Mouse (Mus musculus) bone marrow, adult 2 months (tissue): ENCODE data around the gene Gpr27. TPM values are rescaled to one million over a fixed set of nuclear protein-coding genes. Genes with fewer than 3 reads are reported as not detected.
A peak's percentile ranks its signal among the peaks of the same experiment; 100 is the strongest.

Experiments used
- H3K27ac ChIP-seq: fragments of 200-500 bp; 2 replicates; pipeline ENCODE4 v1.5.1; 2012; ENCODE audit warnings: low read depth, mild to moderate bottlenecking, control low read depth, inconsistent platforms, low read length; ENCODE audit not compliant: control insufficient read depth, poor library complexity, insufficient read depth
- H3K4me1 ChIP-seq: fragments of 200-500 bp; 2 replicates; pipeline ENCODE4 v1.6.1; 2011; ENCODE audit warnings: low read length; ENCODE audit not compliant: control insufficient read depth, insufficient read depth
- H3K4me3 ChIP-seq: fragments of 200-500 bp; replicated peaks from 2 replicates; pipeline ENCODE3; 2011; ENCODE audit warnings: mild to moderate bottlenecking, low read depth, low read length, control low read depth; ENCODE audit not compliant: control insufficient read depth
- CTCF ChIP-seq: fragments of 200-500 bp; IDR thresholded peaks from 2 replicates; pipeline ENCODE4 v1.5.1; 2011; ENCODE audit warnings: low read length, control low read depth; ENCODE audit not compliant: control insufficient read depth, insufficient read depth
- POLR2A ChIP-seq: fragments of 200-500 bp; IDR thresholded peaks from 2 replicates; pipeline ENCODE4 v1.6.1; 2011; ENCODE audit warnings: low read depth, mild to moderate bottlenecking, control low read depth, low read length, borderline replicate concordance; ENCODE audit not compliant: control insufficient read depth
- WGBS: fragments of 180-500 bp; shearing (Covaris S2); methylation state at CpG from one replicate; pipeline ENCODE4 v1.1.7; 2018; 5-methylcytosine and 5-hydroxymethylcytosine counted together
- polyA plus RNA-seq: library from polyadenylated mRNA; stranded (reverse); fragments of >200 nt; gene quantifications from 2 replicates; pipeline ENCODE4 v1.2.4, GENCODE M21; 2011; ENCODE audit warnings: low replicate concordance; ENCODE audit not compliant: missing spikeins, insufficient read depth, insufficient read length

The Gpr27 gene
- polyA plus RNA-seq, result 1.3 and 1.7 TPM in 2 replicates

DNA sequence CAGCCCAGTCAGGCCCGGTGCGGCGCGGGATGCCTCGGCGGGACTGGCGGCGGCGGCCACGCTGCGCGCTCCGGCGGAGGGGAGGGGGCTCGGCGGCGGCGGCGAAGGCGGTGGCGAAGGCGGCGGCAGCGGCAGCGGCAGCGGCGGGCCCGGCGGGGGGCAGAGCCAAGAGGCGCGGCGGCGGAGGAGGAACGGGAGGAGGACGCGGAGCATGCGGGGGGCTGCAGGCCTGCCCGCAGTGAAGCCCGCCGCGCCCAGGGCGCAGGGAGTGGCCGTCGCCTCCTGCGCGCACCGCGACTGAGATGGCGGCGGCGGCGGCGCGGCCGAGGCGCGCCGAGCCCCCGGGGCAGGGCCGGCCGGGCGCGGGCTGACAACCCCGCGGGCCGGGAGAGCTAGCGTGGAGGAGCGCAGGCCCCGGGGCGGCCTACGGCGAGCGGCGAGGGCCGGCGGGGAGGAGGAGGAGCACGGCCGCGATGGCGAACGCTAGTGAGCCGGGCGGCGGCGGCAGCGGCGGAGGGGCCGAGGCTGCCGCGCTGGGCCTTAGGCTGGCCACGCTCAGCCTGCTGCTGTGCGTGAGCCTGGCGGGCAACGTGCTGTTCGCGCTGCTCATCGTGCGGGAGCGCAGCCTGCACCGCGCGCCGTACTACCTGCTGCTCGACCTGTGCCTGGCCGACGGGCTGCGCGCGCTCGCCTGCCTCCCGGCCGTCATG is at the start of gene Gpr27:
TSS of gene Gpr27 (plus strand) at position 474 of the 710 bp plus-strand sequence.
- H3K27ac ChIP-seq, result peak within 1 kb of the TSS; percentile 52; the same call in 1 of the 2 replicates
- H3K4me3 ChIP-seq, result peak within 1 kb of the TSS; percentile 62
- TF ChIP-seq POLR2A (no peak), CTCF (no peak)
- WGBS, result 3% methylated on average over 91 of the region's 112 CpGs
- H3K4me1 ChIP-seq, result no peaks in the 10 kb centered on the region

DNA sequence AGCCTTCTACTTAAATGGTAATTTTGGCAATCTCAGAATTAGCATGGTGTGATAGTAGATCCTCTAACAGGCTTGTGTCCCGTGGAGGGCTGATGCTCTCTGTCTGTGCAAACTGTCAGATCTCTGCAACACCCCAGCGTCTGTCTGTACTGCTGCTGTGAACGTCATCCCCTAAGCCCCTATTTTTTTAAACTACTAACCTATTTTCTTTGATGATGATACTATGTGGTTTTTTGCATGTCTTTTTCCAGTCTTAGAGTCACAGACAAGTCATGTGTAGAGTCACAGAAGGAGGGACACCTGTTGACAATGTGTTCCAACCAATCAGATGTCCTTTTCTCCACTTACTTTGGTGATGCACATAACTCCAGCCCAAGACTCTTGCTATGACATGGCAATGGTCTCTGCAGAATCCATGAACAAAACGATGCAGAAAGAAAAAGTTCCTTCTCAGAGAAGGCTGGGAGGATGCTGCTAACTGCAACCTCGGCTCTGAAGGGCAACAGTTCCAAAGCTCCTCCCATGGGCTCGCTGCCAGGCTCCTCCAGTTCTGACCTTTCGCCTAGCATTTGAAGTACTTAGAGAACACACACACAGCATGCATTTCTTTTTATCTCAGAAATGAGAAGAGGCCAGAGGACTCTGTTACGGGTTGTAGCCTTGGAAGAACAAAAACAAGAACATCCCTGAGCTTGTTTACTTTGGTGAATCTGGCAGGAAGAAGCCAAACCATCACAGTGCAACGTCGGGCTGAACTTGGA is 48.9 kb upstream of the Gpr27 start:
- Histone ChIP-seq H3K4me3 (no peak overlapping the region), H3K4me1 (no peaks in the 10 kb centered on the region; the same call in 1 of the 2 replicates), H3K27ac (no peak overlapping the region)
- TF ChIP-seq CTCF (no peak), POLR2A (no peak)
- 71% methylated on average over 10 of the region's 10 CpGs for WGBS

DNA sequence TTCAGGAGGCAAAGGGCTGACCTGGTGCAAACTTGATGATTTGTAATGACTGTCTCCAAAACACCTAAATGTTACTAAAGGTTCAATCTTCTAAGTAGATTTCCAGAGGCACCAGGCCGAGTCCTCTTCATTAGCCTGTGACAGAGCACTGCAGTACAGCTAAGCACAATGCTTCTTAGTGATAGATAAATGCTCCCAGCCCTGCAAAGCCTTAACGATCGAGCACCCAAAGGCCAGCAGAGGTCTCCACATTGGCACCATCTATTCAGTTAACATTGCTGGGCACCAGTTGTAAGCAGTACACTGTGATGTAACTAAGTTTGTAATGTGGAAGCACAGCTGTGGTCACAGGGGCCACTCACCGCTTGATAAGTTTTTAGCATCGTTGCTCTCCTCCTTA is 48.1 kb upstream of the Gpr27 start:
- TF ChIP-seq CTCF (no peak), POLR2A (no peak)
- Histone ChIP-seq H3K4me1 (no peaks in the 10 kb centered on the region; the same call in 1 of the 2 replicates), H3K4me3 (no peak overlapping the region), H3K27ac (no peak overlapping the region)
- WGBS, result 56% methylated on average over 5 of the region's 5 CpGs

DNA sequence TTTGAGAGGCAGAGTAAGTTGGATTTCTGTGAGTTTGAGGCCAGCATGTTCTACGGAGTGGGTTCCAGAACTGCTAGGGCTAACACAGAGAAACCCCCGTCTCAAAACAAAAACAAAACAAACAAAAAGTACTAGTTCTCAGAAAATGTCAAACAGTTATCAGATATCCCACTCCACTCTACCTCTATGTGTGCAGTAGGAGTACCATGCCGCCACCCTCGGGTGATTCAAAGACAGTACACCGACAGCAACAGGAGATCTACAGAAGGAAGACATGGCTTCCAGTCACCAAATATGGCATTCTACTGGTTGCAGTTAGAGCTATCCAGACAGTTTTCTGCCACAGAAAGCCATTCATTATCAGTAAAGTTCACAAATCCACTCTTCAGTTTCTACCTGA is 47.6 kb upstream of the Gpr27 start:
- TF ChIP-seq CTCF (no peak), POLR2A (no peak)
- H3K4me3 ChIP-seq, result no peak overlapping the region
- no peaks in the 10 kb centered on the region; the same call in 1 of the 2 replicates for H3K4me1 ChIP-seq
- H3K27ac ChIP-seq, result no peak overlapping the region
- 67% methylated on average over 5 of the region's 5 CpGs for WGBS

DNA sequence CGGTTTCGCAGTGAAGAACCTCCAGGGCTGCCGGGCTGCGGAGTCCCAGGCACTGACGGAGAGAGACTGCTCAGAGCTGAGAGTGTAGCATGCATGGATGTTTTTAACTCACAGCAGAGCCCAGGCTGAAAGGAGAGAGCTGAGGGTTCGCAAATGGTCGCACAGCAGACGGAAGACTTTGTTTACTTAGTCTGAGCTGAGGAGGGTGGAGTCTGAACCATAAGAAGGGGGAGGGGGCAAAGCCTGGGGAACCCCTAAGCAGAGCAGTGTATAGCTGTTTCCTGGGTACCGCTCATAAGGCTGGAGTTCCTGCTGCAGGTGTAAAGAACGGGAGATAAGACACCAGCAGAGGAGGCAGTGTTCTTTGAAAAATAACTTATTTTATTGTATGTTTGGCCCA is 46.1 kb upstream of the Gpr27 start:
- no peak for TF ChIP-seq CTCF
- TF ChIP-seq POLR2A, result no peak
- Histone ChIP-seq H3K4me3 (no peak overlapping the region), H3K27ac (no peak overlapping the region), H3K4me1 (peaks cover 2% of the 10 kb centered on the region; the same call in 1 of the 2 replicates)
- WGBS, result 86% methylated on average over 10 of the region's 10 CpGs

DNA sequence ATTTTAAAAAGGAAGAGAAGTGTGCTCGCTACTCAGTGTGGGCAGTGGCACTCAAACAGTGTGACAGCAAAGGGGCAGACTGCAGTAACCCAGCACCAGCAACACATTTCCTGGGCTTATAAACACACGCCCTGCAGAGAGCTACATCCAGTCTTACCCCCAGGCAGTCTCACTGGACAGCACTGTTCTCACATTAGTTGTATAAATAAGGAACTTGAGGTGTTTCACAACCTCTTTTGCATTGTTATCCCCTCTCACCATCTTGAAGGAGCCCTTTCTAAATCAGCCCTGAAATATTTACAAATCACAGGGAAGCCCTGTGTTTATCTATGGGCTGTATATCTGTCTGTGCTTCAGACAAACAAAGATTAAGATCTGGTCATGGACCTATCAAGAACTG is 43.2 kb upstream of the Gpr27 start:
- Histone ChIP-seq H3K4me3 (no peak overlapping the region), H3K27ac (no peak overlapping the region), H3K4me1 (peaks cover 2% of the 10 kb centered on the region; the same call in 1 of the 2 replicates)
- TF ChIP-seq CTCF (no peak), POLR2A (no peak)
- WGBS, result 26% methylated on average over 2 of the region's 2 CpGs

DNA sequence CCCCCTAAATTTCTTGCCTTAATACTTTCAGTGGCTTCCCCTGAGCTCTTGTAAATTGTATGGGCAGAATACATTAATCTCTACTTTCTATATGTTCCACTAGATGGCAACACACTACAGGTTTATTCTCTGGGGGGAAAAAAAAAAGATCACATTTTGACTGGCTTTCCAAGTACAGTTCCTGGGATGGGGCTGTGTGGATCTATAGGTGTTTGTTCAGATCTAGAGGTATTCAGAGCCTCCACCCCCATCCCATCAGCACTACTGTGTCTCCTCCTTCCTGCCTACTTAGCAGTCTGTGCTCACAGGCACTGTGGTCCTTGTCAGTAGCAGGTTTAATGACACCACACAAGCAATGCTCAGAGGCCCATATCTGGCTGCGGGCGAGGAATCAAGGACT is 40.1 kb upstream of the Gpr27 start:
- Histone ChIP-seq H3K27ac (no peak overlapping the region), H3K4me3 (no peak overlapping the region), H3K4me1 (peaks cover 2% of the 10 kb centered on the region; the same call in 1 of the 2 replicates)
- TF ChIP-seq CTCF (no peak), POLR2A (no peak)
- 78% methylated on average over 2 of the region's 2 CpGs for WGBS

DNA sequence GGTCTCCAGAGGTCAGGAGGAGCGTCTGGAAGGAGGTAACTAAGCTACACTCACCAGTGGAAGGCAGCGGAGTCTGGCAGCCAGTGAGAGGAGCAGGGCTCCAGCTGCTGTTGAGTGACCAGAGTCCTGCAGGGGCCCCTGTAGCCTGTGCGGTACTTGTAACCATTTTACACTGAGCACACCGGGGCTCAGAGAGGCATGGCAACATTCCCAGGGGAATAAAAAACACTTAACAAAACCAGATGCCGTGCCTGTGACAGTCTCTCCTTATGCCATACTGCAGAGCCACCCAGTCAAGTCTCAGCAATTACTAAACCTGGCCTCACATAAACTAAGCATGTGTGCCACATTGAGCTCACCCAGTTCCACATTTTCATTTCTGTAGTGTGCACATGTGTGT is 38.1 kb upstream of the Gpr27 start:
- no peak for TF ChIP-seq POLR2A
- no peak for TF ChIP-seq CTCF
- 74% methylated on average over 5 of the region's 5 CpGs for WGBS
- no peak overlapping the region for H3K4me3 ChIP-seq

More for the DNA sequence above, 38.1 kb upstream of the Gpr27 start:
- H3K4me1 ChIP-seq, result peaks cover 2% of the 10 kb centered on the region; the same call in 1 of the 2 replicates
- H3K27ac ChIP-seq, result no peak overlapping the region
